Mouse (Mus musculus): ENCODE results near the gene Ajm1.

- TF ChIP-seq POLR2A (IDR thresholded peaks at IDR 0.05; ENCODE audit: control insufficient read depth in 1 of 2, insufficient read depth in 1 of 2, low read depth in 1 of 2, low read length in 2 of 2, poor library complexity in 1 of 2): no peak
- TF ChIP-seq TCF12 (IDR thresholded peaks at IDR 0.05; ENCODE audit: low read depth, low read length): no peak
- TF ChIP-seq CTCF (IDR thresholded peaks at IDR 0.05 in 2 of 3, conservative IDR thresholded peaks at IDR 0.05 in 1 of 3; ENCODE audit: control insufficient read depth in 1 of 3, insufficient read depth in 1 of 3, low read depth in 2 of 3, low read length in 3 of 3, poor library complexity in 1 of 3, severe bottlenecking in 1 of 3): no peak
- no peak for TF ChIP-seq MYC (IDR thresholded peaks at IDR 0.05; ENCODE audit: low read depth, low read length)
- TF ChIP-seq ZKSCAN1 (IDR thresholded peaks at IDR 0.05; ENCODE audit: low read depth, low read length): no peak
- TF ChIP-seq ZNF384 (IDR thresholded peaks at IDR 0.05; ENCODE audit: low read depth, low read length): no peak
These were observed 2.6 kb upstream of the Ajm1 start for GRCm38 (mm10) chr2:25584152-25584551.

All from MEL (cell line).